Comparison of ENCODE assay signal across 8 mouse cellular contexts in the genomic region with DNA sequence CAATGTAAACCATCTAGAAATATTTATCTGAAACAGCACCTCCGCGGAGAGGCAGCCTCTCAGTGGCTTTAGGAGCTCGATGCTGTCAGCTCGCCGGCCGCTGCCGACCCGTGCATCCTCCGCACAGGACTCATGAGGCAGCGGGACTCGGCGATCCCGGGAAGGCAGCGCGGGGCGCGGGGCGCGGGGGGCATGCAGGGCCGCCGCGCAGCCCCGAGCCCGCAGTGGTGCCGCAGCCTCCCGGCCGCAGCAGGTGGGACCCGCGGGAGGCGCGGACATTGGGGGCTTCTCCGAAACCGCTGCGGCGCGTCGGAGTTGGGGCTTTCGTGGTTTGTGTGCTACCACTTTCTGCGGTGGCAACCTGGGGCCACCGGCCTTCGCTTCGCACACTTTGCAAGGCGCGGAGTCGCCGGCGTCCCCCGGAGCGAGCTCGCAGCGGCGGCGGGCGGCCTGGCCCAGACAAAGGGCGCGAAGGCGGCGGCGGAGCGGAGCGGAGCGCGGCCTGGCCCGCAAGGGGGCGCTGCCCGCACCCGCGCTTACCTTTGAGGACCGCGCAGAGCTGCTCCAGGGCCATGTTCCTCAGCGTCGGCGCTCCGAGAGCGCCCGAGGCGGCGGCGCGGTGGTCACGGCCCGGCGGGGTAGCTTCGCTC. TPM values are rescaled to one million over a fixed set of nuclear protein-coding genes. Genes with fewer than 3 reads are reported as not detected.
DNase-seq lines count a peak whose midpoint lies in the region; ATAC-seq lines count a peak whose summit lies in the region.

No protein-coding gene starts in this region.

- no peaks in the 10 kb centered on the region for H3K4me1 ChIP-seq in limb, embryonic 12.5 days (replicated peaks)
- peaks cover 13% of the 10 kb centered on the region; the same call in 1 of the 2 replicates for H3K4me1 ChIP-seq in midbrain, embryonic 14.5 days (ENCODE audit: control insufficient read depth, insufficient read depth, low read length)

- DNase-seq in layer of hippocampus, adult 11-12 months (ENCODE audit: low spot score): peak; percentile 26
- DNase-seq in layer of hippocampus, adult 9-10 months (ENCODE audit: low spot score): no peak
- DNase-seq in embryo, embryonic 10.5 days (ENCODE audit: low spot score): peak; percentile 91
- DNase-seq in gastrocnemius, postnatal 4 days (ENCODE audit: low spot score in 2 of 2): peak; percentile 36 to 68
- DNase-seq in kidney, adult 18-20 months: peak; percentile 21
- DNase-seq in midbrain, embryonic 14.5 days: peak; percentile 94
- DNase-seq in spleen, postnatal 14 days (ENCODE audit: low spot score in 2 of 2): peak; percentile 19 to 38

- no peaks in the 10 kb centered on the region for H3K36me3 ChIP-seq in limb, embryonic 12.5 days
- H3K36me3 ChIP-seq in midbrain, embryonic 14.5 days (ENCODE audit: control insufficient read depth, insufficient read depth, low read length): no peaks in the 10 kb centered on the region

- peak overlapping the region; percentile 85 for H3K9ac ChIP-seq in limb, embryonic 12.5 days (replicated peaks)
- peak overlapping the region; percentile 94 for H3K9ac ChIP-seq in midbrain, embryonic 14.5 days (replicated peaks; ENCODE audit: low read length)

- peak overlapping the region; percentile 92 for H3K27ac ChIP-seq in limb, embryonic 12.5 days
- peak overlapping the region; percentile 98 for H3K27ac ChIP-seq in midbrain, embryonic 14.5 days (replicated peaks; ENCODE audit: low read depth, low read length)

- H3K27me3 ChIP-seq in limb, embryonic 12.5 days: peaks cover 16% of the 10 kb centered on the region; the same call in 1 of the 2 replicates
- no peaks in the 10 kb centered on the region; the same call in 1 of the 2 replicates for H3K27me3 ChIP-seq in midbrain, embryonic 14.5 days (ENCODE audit: control insufficient read depth, insufficient read depth, low read length)

- under 1% methylated on average over 66 of the region's 84 CpGs for WGBS in limb, embryonic 12.5 days
- under 1% methylated on average over 76 of the region's 84 CpGs for WGBS in midbrain, embryonic 14.5 days

- H3K9me3 ChIP-seq in limb, embryonic 12.5 days: no peaks in the 10 kb centered on the region
- H3K9me3 ChIP-seq in midbrain, embryonic 14.5 days (ENCODE audit: control insufficient read depth, low read length): no peaks in the 10 kb centered on the region

- H3K4me3 ChIP-seq in limb, embryonic 12.5 days (replicated peaks): peak overlapping the region; percentile 72
- H3K4me3 ChIP-seq in midbrain, embryonic 14.5 days (replicated peaks; ENCODE audit: low read depth, low read length): peak overlapping the region; percentile 86

- H3K4me2 ChIP-seq in limb, embryonic 12.5 days: peak overlapping the region; percentile 71
- peak overlapping the region; percentile 66 for H3K4me2 ChIP-seq in midbrain, embryonic 14.5 days (ENCODE audit: low read length)

- ATAC-seq in limb, embryonic 12.5 days (ENCODE audit: insufficient number of reproducible peaks, insufficient read depth, low FRiP score, low TSS enrichment, low read depth): peak; percentile 94
- ATAC-seq in midbrain, embryonic 14.5 days (ENCODE audit: low FRiP score, low TSS enrichment): peak; percentile 96

RNA-seq across cellular contexts. Expression of a gene that starts 0.5 kb away (rescaled TPM):
- total RNA-seq in gastrocnemius, postnatal 4 days (2021): 1 to 10 TPM; 4.7 to 5.3 TPM
- 14.0 and 16.1 TPM in 2 replicates for polyA plus RNA-seq in limb, embryonic 12.5 days (2016; fragmentation: Nextera tagmentation; extraction: Ambion mirVana)
- polyA plus RNA-seq in midbrain, embryonic 14.5 days (2014; fragmentation: Nextera tagmentation; extraction: Ambion mirVana): 82.0 and 93.1 TPM in 2 replicates
